Mouse (Mus musculus) CH12.LX (cell line): Measurements from ENCODE around the gene Cnot6.

Source experiments
- CTCF ChIP-seq, 2 experiments: IDR thresholded peaks in 1 of 2; conservative IDR thresholded peaks in 1 of 2; 2 replicates each; pipeline ENCODE4 v1.5.1; 2011 to 2012; ENCODE audit warnings: low read depth in 2 of 2, low read length in 2 of 2, improper control_type of control experiment in 1 of 2, inconsistent platforms in 1 of 2, mild to moderate bottlenecking in 1 of 2, moderate library complexity in 1 of 2
- E2F4 ChIP-seq: IDR thresholded peaks from 2 replicates; pipeline ENCODE4 v1.6.1; 2011; ENCODE audit warnings: low read depth, low read length, improper control_type of control experiment; ENCODE audit not compliant: insufficient replicate concordance
- JUN ChIP-seq: IDR thresholded peaks from 2 replicates; pipeline ENCODE4 v1.6.1; 2011; ENCODE audit warnings: low read depth, mild to moderate bottlenecking, low read length, improper control_type of control experiment, moderate library complexity; ENCODE audit not compliant: insufficient read depth
- POLR2A ChIP-seq: IDR thresholded peaks from 2 replicates; pipeline ENCODE4 v1.6.1; 2011; ENCODE audit warnings: low read depth, mild to moderate bottlenecking, improper control_type of control experiment, low read length

GRCm38 (mm10) chr11:49658065-49658464, 54.5 kb downstream of the Cnot6 start:
- TF ChIP-seq JUN (no peak), E2F4 (no peak), POLR2A (no peak), CTCF (conservative IDR thresholded peaks at IDR 0.05 in 1 of 2, IDR thresholded peaks at IDR 0.05 in 1 of 2; ENCODE audit: low read depth in 2 of 2, low read length in 2 of 2) (no peak)
